Mouse (Mus musculus): ENCODE data around the gene 4930415O20Rik. TPM values are rescaled to one million over a fixed set of nuclear protein-coding genes. Genes with fewer than 3 reads are reported as not detected.

The 4930415O20Rik gene
- polyA plus RNA-seq, 1 experiment from 2014 or later = not detected

DNA sequence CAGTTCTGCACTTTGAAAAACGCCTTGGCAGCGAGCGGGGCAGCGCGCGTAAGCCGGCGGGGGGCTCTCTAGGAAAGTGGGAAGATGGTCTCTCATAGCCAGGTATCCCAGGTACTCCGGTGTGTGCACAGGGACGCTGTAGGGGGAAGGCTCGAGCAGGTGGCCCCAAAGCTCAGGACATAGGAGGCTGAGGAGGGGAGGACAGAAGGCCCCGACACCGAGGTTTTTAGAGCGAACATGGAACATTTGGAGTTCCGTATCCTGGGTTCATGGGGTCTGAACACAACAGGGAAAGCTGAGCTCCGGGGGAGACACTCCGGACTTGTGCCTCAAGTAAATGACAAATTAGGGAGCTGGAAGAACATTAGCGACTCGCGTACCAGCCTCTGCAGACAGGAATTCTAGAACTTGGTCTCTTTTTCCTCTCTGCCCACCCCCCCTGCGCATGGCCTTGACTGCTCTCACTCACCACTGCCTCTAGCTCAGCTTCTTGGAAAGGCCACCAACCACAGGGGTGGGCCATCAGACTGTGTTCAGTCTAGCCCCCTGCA lies 64.6 kb downstream of the 4930415O20Rik start:
- no peak overlapping the region for H3K27ac ChIP-seq (ENCODE audit: low read length)

DNA sequence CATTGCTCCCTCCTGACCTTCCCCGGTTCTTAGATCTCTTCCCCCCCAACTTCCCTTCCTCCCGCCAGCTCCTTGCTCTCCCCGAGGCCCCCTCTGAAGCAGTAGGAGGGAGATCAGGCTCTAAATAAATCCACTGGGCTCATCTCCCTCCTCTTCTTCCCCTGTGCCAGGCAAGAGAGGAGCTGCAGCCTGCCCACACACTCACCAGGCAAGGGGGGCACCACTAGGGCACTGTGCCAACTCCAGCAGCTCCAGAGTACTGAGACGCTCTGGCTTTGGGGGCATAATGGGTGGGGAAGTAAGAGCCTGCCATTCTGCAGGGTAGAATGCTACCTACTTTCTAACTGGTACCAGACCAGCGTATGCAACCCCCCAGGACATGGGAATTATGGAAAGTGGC lies 65.7 kb downstream of the 4930415O20Rik start:
- peaks cover 19% of the 10 kb centered on the region for H3K27me3 ChIP-seq (ENCODE audit: control insufficient read depth, insufficient read depth, low read depth, low read length)
- H3K4me2 ChIP-seq (ENCODE audit: low read depth, low read length) = no peak overlapping the region
- H3K36me3 ChIP-seq (ENCODE audit: control insufficient read depth, insufficient read depth, low read length) = 0 out of 2 replicates have a peak, but pooled peaks cover 3% of the 10 kb centered on the region
- no peak for ATAC-seq (ENCODE audit: low read depth)
- no peak overlapping the region for H3K4me3 ChIP-seq (ENCODE audit: low read length)
- H3K4me1 ChIP-seq (replicated peaks; ENCODE audit: control insufficient read depth, insufficient read depth, low read length) = peaks cover 26% of the 10 kb centered on the region
- no peak overlapping the region for H3K27ac ChIP-seq (ENCODE audit: low read length)
- H3K9ac ChIP-seq (ENCODE audit: low read length) = no peak overlapping the region
- H3K9me3 ChIP-seq (ENCODE audit: control insufficient read depth, low read length) = no peaks in the 10 kb centered on the region
- 58% methylated on average over 5 of the region's 5 CpGs for WGBS

More for the DNA sequence above, 64.6 kb downstream of the 4930415O20Rik start:
- Histone ChIP-seq H3K9me3 (ENCODE audit: control insufficient read depth, low read length) (no peaks in the 10 kb centered on the region), H3K27me3 (ENCODE audit: control insufficient read depth, insufficient read depth, low read depth, low read length) (peaks cover 24% of the 10 kb centered on the region), H3K9ac (ENCODE audit: low read length) (peak overlapping the region; percentile 84), H3K4me1 (replicated peaks; ENCODE audit: control insufficient read depth, insufficient read depth, low read length) (peaks cover 29% of the 10 kb centered on the region), H3K4me2 (ENCODE audit: low read depth, low read length) (peak overlapping the region; percentile 95), H3K4me3 (ENCODE audit: low read length) (peak overlapping the region; percentile 81), H3K36me3 (ENCODE audit: control insufficient read depth, insufficient read depth, low read length) (no peaks in the 10 kb centered on the region)
- 2% methylated on average over 21 of the region's 21 CpGs for WGBS
- no peak for ATAC-seq (ENCODE audit: low read depth)

DNA sequence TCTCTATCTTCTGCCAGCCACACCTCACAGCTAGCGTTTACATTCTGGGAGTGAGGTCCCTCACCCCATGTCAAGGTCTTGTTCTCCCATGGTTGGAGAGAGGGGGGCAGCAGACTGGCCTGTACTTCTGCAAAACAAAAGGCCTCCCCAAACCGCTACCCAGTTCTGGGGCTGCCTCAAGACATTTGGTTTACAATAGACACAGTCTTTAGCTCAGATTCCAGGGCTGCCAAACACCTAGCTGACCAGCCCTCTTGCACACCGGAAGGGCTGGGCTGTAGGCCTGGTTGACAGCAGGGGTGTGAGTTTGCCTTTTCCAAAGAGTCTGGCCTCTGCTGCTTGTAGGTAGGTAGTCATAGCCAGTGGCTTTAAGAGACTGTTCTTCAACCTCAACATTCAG lies 66.4 kb downstream of the 4930415O20Rik start:
- Histone ChIP-seq H3K4me1 (replicated peaks; ENCODE audit: control insufficient read depth, insufficient read depth, low read length) (peaks cover 21% of the 10 kb centered on the region), H3K36me3 (ENCODE audit: control insufficient read depth, insufficient read depth, low read length) (peaks cover 7% of the 10 kb centered on the region; the same call in 1 of the 2 replicates), H3K9me3 (ENCODE audit: control insufficient read depth, low read length) (no peaks in the 10 kb centered on the region), H3K27ac (ENCODE audit: low read length) (no peak overlapping the region), H3K4me3 (ENCODE audit: low read length) (no peak overlapping the region), H3K4me2 (ENCODE audit: low read depth, low read length) (no peak overlapping the region), H3K9ac (ENCODE audit: low read length) (no peak overlapping the region), H3K27me3 (ENCODE audit: control insufficient read depth, insufficient read depth, low read depth, low read length) (peaks cover 19% of the 10 kb centered on the region)
- ATAC-seq (ENCODE audit: low read depth) = no peak
- WGBS = 54% methylated on average over 3 of the region's 3 CpGs

Other genes starting within 250 kb of the 4930415O20Rik start
- gene Olfr284, start 230.0 kb upstream of the 4930415O20Rik start, polyA plus RNA-seq (2015; fragmentation: Nextera tagmentation; extraction: Ambion mirVana) = not detected in 2 replicates
- not detected in 2 replicates for gene Olfr283, start 190.1 kb upstream of the 4930415O20Rik start, polyA plus RNA-seq (2015; fragmentation: Nextera tagmentation; extraction: Ambion mirVana)
- gene Olfr282, start 139.8 kb upstream of the 4930415O20Rik start, polyA plus RNA-seq (2015; fragmentation: Nextera tagmentation; extraction: Ambion mirVana) = not detected in 2 replicates
- not detected in 2 replicates for gene Olfr281, start 118.4 kb upstream of the 4930415O20Rik start, polyA plus RNA-seq (2015; fragmentation: Nextera tagmentation; extraction: Ambion mirVana)
- gene OR5BS1P, start 101.1 kb upstream of the 4930415O20Rik start, polyA plus RNA-seq (2015; fragmentation: Nextera tagmentation; extraction: Ambion mirVana) = not detected in 2 replicates
- gene Lalba, start 88.3 kb upstream of the 4930415O20Rik start, polyA plus RNA-seq (2015; fragmentation: Nextera tagmentation; extraction: Ambion mirVana) = 0.39 and 0.82 TPM in 2 replicates
- gene Olfr279, start 78.6 kb upstream of the 4930415O20Rik start, polyA plus RNA-seq (2015; fragmentation: Nextera tagmentation; extraction: Ambion mirVana) = not detected in 2 replicates
- gene Kansl2, start 36.7 kb upstream of the 4930415O20Rik start, polyA plus RNA-seq (2015; fragmentation: Nextera tagmentation; extraction: Ambion mirVana) = 86.3 and 89.9 TPM in 2 replicates
- 51.6 and 64.2 TPM in 2 replicates for gene Ccnt1, start 81 bp upstream of the 4930415O20Rik start, polyA plus RNA-seq (2015; fragmentation: Nextera tagmentation; extraction: Ambion mirVana)
- 21.5 and 21.7 TPM in 2 replicates for gene Adcy6, start 39.1 kb downstream of the 4930415O20Rik start, polyA plus RNA-seq (2015; fragmentation: Nextera tagmentation; extraction: Ambion mirVana)
- 21.9 and 22.7 TPM in 2 replicates for gene Cacnb3, start 59.8 kb downstream of the 4930415O20Rik start, polyA plus RNA-seq (2015; fragmentation: Nextera tagmentation; extraction: Ambion mirVana)
- 21.6 and 24.0 TPM in 2 replicates for gene Ddx23, start 91.9 kb downstream of the 4930415O20Rik start, polyA plus RNA-seq (2015; fragmentation: Nextera tagmentation; extraction: Ambion mirVana)
- gene Rnd1, start 106.5 kb downstream of the 4930415O20Rik start, polyA plus RNA-seq (2015; fragmentation: Nextera tagmentation; extraction: Ambion mirVana) = 0.68 and 0.92 TPM in 2 replicates
- gene Ccdc65, start 137.2 kb downstream of the 4930415O20Rik start, polyA plus RNA-seq (2015; fragmentation: Nextera tagmentation; extraction: Ambion mirVana) = 4.9 and 5.3 TPM in 2 replicates
- 32.5 and 33.5 TPM in 2 replicates for gene Fkbp11, start 157.2 kb downstream of the 4930415O20Rik start, polyA plus RNA-seq (2015; fragmentation: Nextera tagmentation; extraction: Ambion mirVana)
- 40.2 and 40.6 TPM in 2 replicates for gene Arf3, start 192.2 kb downstream of the 4930415O20Rik start, polyA plus RNA-seq (2015; fragmentation: Nextera tagmentation; extraction: Ambion mirVana)
- gene Wnt10b, start 207.1 kb downstream of the 4930415O20Rik start, polyA plus RNA-seq (2015; fragmentation: Nextera tagmentation; extraction: Ambion mirVana) = 0.13 and 0.23 TPM in 2 replicates
- gene Wnt1, start 218.9 kb downstream of the 4930415O20Rik start, polyA plus RNA-seq (2015; fragmentation: Nextera tagmentation; extraction: Ambion mirVana) = not detected in 2 replicates
- gene Ddn, start 238.5 kb downstream of the 4930415O20Rik start, polyA plus RNA-seq (2015; fragmentation: Nextera tagmentation; extraction: Ambion mirVana) = not detected in 2 replicates

Measured in lung, embryonic 16.5 days (tissue).